Comparison of ENCODE assay signal across 17 mouse cellular contexts in genomic region chr14:16790161-16790560, GRCm38 (mm10). TPM values are rescaled to one million over a fixed set of nuclear protein-coding genes. Genes with fewer than 3 reads are reported as not detected.
"Had no signal": no experiment of that assay in that cellular context is flagged by ENCODE, and none has a peak within 500 bp of the region (broad histone marks: within the 10 kb centered on the region; RNA-seq: fewer than 3 reads in every experiment).

No protein-coding gene starts in this region.

- H3K36me3 ChIP-seq: neural tube, embryonic 13.5 days; neural tube, embryonic 15.5 days; stomach, embryonic 15.5 days had no signal

- H3K9me3 ChIP-seq: neural tube, embryonic 13.5 days; neural tube, embryonic 15.5 days; stomach, embryonic 15.5 days had no signal

- H3K9ac ChIP-seq: neural tube, embryonic 13.5 days; neural tube, embryonic 15.5 days; stomach, embryonic 15.5 days had no signal

- H3K4me1 ChIP-seq: neural tube, embryonic 13.5 days; neural tube, embryonic 15.5 days; stomach, embryonic 15.5 days had no signal

- H3K4me3 ChIP-seq: neural tube, embryonic 13.5 days; neural tube, embryonic 15.5 days; stomach, embryonic 15.5 days had no signal

- H3K27ac ChIP-seq: neural tube, embryonic 13.5 days; neural tube, embryonic 15.5 days; stomach, embryonic 15.5 days; stomach, postnatal 0 days had no signal

- DNase-seq: retina, postnatal 1 day; right cerebral cortex, adult 18-20 months; right cerebral cortex, postnatal 14 days; right cerebral cortex, postnatal 25 days; right cerebral cortex, postnatal 4 days; spleen, adult 18-20 months; thymus, adult 18-20 months; thymus, adult 2 months; thymus, postnatal 14 days; thymus, postnatal 25 days; thymus, postnatal 36 days; thymus, postnatal 4 days had no signal

- H3K27me3 ChIP-seq: neural tube, embryonic 13.5 days; neural tube, embryonic 15.5 days; stomach, embryonic 15.5 days had no signal

- H3K4me2 ChIP-seq: neural tube, embryonic 13.5 days; neural tube, embryonic 15.5 days; stomach, embryonic 15.5 days had no signal

RNA-seq across cellular contexts. Expression of gene Rarb, which starts 28.8 kb away (rescaled TPM):
- total RNA-seq: neutrophil, adult 5-6 weeks had no signal
